Mouse (Mus musculus) CD4-positive helper T cell, adult 2 months (primary cell): Measurements from ENCODE around the gene Crispld2.

Experiments used
- DNase-seq: peaks from one replicate; pipeline ENCODE4 v3.0.0-alpha.2; 2012; ENCODE audit warnings: low read depth, missing footprints, low spot score

Gene Crispld2

GRCm38 (mm10) chr8:119992249-119992648, at the start of gene Crispld2:
Gene Crispld2 (plus strand): TSS chr8:119992438.
- DNase-seq: peak; percentile 35

GRCm38 (mm10) chr8:119943616-119944015, 48.6 kb upstream of the Crispld2 start:
- DNase-seq: no peak

- DNase-seq: peak; percentile 72
Measured at GRCm38 (mm10) chr8:119944096-119944811, 48.0 kb upstream of the Crispld2 start.

GRCm38 (mm10) chr8:119946326-119946865, 45.8 kb upstream of the Crispld2 start:
- peak; percentile 82 for DNase-seq

GRCm38 (mm10) chr8:119947653-119948052, 44.6 kb upstream of the Crispld2 start:
- DNase-seq: peak; percentile 18

DNA sequence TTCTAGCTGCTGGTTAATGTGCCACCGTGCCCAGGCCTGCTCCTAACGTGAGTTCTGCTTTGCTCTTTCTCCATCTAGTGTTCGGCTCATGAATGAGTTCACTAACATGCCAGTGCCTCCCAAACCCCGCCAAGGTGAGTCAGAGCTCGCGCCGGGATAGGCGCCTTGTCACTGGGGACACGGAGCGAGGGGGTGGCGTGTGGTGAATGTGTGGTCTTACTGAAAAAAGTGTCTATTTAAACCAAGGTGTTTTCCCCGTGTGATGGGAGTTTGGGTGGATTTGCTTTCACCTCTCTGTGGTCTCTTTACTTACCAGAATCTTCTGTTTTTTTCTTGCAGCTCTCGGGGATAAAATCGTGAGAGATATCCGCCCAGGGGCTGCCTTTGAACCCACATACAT, 43.9 kb upstream of the Crispld2 start:
- DNase-seq: peak; percentile 68

DNA sequence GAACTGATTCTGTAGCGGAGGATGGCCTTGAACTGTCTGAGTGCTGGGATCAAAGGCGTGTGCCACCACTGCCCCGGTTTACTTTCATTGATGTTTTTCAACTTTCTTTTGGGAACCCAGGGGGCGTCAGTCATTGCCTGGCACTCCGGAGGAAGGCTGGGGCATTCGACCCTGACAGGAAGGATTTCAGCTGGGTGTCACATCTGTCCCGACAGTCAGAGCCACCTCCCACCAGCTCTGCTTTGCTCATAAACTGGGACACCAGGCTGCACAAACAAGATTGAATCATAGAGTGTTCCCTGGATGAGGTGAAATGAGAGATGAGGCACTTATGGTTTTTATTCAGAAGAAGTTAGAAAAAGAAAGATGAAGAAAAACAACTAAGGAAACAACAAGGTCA, 40.0 kb upstream of the Crispld2 start:
- no peak for DNase-seq

DNA sequence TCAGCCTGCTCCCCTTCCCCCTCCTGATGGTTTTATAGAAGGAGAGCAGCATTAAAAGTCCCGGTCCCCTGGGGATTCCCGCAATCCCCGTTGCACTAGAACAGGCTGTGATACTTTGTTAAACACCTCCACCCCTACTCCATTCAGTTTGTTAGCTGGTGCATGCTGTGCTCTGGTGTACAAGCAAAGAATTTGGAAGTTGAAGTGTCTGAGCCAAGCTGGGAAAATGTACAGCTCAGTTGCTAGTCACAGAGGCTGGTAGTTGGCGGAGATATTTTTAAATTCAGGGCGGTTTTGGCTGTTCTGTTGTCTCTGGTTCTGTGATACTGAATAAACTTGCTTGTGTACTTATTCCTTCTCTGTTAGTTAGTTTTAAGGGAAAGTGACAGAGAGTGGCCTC, 39.5 kb upstream of the Crispld2 start:
- DNase-seq: no peak

DNA sequence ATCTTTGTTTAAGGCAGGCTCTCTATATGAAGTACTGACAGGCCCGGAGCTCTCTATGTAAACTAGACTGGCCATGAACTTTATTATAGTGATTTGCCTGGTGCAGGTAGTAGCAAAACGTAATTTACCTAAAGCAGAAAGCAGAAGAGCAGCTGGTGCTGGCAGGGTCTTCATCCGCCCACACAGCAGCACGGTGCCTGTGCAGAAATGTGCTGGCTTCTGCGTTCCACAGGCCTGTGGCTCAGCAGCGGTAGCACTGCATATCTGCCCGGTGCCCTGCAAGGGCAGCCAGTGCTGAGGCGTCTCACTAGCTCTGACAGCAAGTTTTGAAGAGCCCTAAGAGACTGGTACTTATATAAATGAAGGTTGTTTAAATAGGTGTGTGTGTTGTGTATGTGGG, 36.9 kb upstream of the Crispld2 start:
- DNase-seq: no peak

- no peak for DNase-seq
Measured at GRCm38 (mm10) chr8:119958076-119958475, 34.2 kb upstream of the Crispld2 start.

- no peak for DNase-seq
Measured at GRCm38 (mm10) chr8:119960531-119961104, 31.6 kb upstream of the Crispld2 start.

- no peak for DNase-seq
Measured at GRCm38 (mm10) chr8:119964859-119965258, 27.4 kb upstream of the Crispld2 start.

GRCm38 (mm10) chr8:119967435-119967834, 24.8 kb upstream of the Crispld2 start:
- no peak for DNase-seq

DNA sequence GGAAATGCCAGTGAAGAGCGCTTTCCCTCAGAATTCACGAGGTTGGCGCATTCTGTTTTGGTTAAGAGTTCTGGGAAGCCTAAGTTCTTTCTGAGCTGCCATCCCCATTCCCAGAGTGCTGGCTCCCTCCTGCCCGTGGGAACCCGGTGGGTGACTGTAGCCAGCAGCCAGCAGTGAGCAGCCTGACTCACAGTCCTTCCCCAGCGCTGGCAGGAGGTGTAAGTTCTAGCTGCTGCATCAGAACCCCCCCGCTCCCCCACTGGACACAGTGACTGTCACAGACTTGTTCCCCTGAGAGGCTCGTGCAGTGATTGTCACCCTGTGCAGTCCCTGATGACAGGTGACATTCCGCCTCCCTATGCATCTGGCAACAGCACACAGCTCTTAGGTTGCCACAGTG, 22.1 kb upstream of the Crispld2 start:
- no peak for DNase-seq

- DNase-seq: peak; percentile 9
Measured at GRCm38 (mm10) chr8:119972558-119972957, 19.7 kb upstream of the Crispld2 start.

- no peak for DNase-seq
Measured at GRCm38 (mm10) chr8:119978770-119979381, 13.4 kb upstream of the Crispld2 start.

GRCm38 (mm10) chr8:119981253-119981652, 11.0 kb upstream of the Crispld2 start:
- DNase-seq: no peak

GRCm38 (mm10) chr8:119984085-119984484, 8.2 kb upstream of the Crispld2 start:
- peak; percentile 28 for DNase-seq

- no peak for DNase-seq
Measured at GRCm38 (mm10) chr8:119986174-119986573, 6.1 kb upstream of the Crispld2 start.

GRCm38 (mm10) chr8:119988087-119988486, 4.2 kb upstream of the Crispld2 start:
- no peak for DNase-seq

- DNase-seq: no peak
Measured at GRCm38 (mm10) chr8:119994114-119994513, 1.9 kb downstream of the Crispld2 start.

GRCm38 (mm10) chr8:119994556-119994955, 2.3 kb downstream of the Crispld2 start:
- no peak for DNase-seq

- DNase-seq: no peak
Measured at GRCm38 (mm10) chr8:119997266-119997665, 5.0 kb downstream of the Crispld2 start.
